Mouse (Mus musculus) CH12.LX (cell line): ENCODE measurements at regions not wholly inside any gene's neighbourhood (a gene's known extent, or its start where the extent isn't known, plus 50 kb on each side); places are given as distances from the start of the nearest gene placed in this dataset.

Experiments
- DNase-seq: peaks from one replicate; pipeline ENCODE4 v3.0.0-alpha.2; 2013; ENCODE audit errors: extremely low read depth
- H3K27ac ChIP-seq: 2 replicates; pipeline ENCODE4 v1.5.1; 2012; ENCODE audit warnings: low read depth, mild to moderate bottlenecking, control low read depth, moderate library complexity; ENCODE audit not compliant: insufficient read depth
- H3K27me3 ChIP-seq: replicated peaks from 2 replicates; pipeline ENCODE3; 2012; ENCODE audit warnings: inconsistent platforms
- H3K36me3 ChIP-seq, 2 experiments: replicated peaks in 1 of 2; 2 replicates each; pipeline versions ENCODE3 to v1.6.1; 2012; ENCODE audit warnings: inconsistent platforms in 1 of 2, low read length in 1 of 2, mild to moderate bottlenecking in 1 of 2, mixed read lengths in 1 of 2, moderate library complexity in 1 of 2; ENCODE audit not compliant: control insufficient read depth in 1 of 2, insufficient read depth in 1 of 2
- H3K4me1 ChIP-seq, 2 experiments: 2 replicates each; pipeline ENCODE4 v1.6.1; 2012; ENCODE audit warnings: inconsistent platforms in 1 of 2, moderate library complexity in 1 of 2; ENCODE audit not compliant: insufficient read depth in 2 of 2, control insufficient read depth in 1 of 2
- H3K4me2 ChIP-seq: 2 replicates; pipeline ENCODE4 v1.6.1; 2012; ENCODE audit warnings: low read depth, mild to moderate bottlenecking, control low read depth; ENCODE audit not compliant: poor library complexity, insufficient read depth, severe bottlenecking
- H3K4me3 ChIP-seq, 3 experiments: fragments of 150-350 bp in 1 of 3; sonication (generic) in 1 of 3; replicated peaks in 1 of 3; 2 replicates each; pipeline versions ENCODE3 to v1.5.1; 2011 to 2012; ENCODE audit warnings: low read depth in 2 of 3, low read length in 2 of 3, mild to moderate bottlenecking in 2 of 3, moderate library complexity in 2 of 3, control low read depth in 1 of 3, improper control_type of control experiment in 1 of 3, inconsistent platforms in 1 of 3, mixed read lengths in 1 of 3; ENCODE audit not compliant: poor library complexity in 1 of 3
- H3K79me2 ChIP-seq: replicated peaks from 2 replicates; pipeline ENCODE4 v1.6.1; 2012; ENCODE audit warnings: mild to moderate bottlenecking, moderate library complexity; ENCODE audit not compliant: control insufficient read depth, poor library complexity, insufficient read depth, severe bottlenecking; ENCODE audit errors: extremely low read depth
- H3K9ac ChIP-seq: 2 replicates; pipeline ENCODE4 v1.6.1; 2012; ENCODE audit warnings: low read depth, mild to moderate bottlenecking, control low read depth, moderate library complexity; ENCODE audit not compliant: insufficient read depth
- H3K9me3 ChIP-seq: replicated peaks from 2 replicates; pipeline ENCODE3; 2012; ENCODE audit warnings: low read length, inconsistent platforms, mixed read lengths
- BHLHE40 ChIP-seq: IDR thresholded peaks from 2 replicates; pipeline ENCODE4 v1.6.1; 2011; ENCODE audit warnings: mild to moderate bottlenecking, low read depth, low read length, improper control_type of control experiment
- ETS1 ChIP-seq: conservative IDR thresholded peaks from 2 replicates; pipeline ENCODE4 v1.6.1; 2012; ENCODE audit warnings: low read depth, mild to moderate bottlenecking, inconsistent platforms, low read length, improper control_type of control experiment, moderate library complexity
- IRF4 ChIP-seq: IDR thresholded peaks from 2 replicates; pipeline ENCODE4 v1.6.1; 2014; ENCODE audit warnings: low read depth, mild to moderate bottlenecking, inconsistent platforms, low read length, improper control_type of control experiment
- MAX ChIP-seq: IDR thresholded peaks from 2 replicates; pipeline ENCODE4 v1.6.1; 2011; ENCODE audit warnings: low read length, improper control_type of control experiment
- MAZ ChIP-seq: IDR thresholded peaks from 2 replicates; pipeline ENCODE4 v1.6.1; 2012; ENCODE audit warnings: low read depth, mild to moderate bottlenecking, inconsistent platforms, low read length, improper control_type of control experiment, moderate library complexity
- MYC ChIP-seq: IDR thresholded peaks from 2 replicates; pipeline ENCODE4 v1.6.1; 2011; ENCODE audit warnings: low read depth, mild to moderate bottlenecking, improper control_type of control experiment, low read length
- NELFE ChIP-seq: IDR thresholded peaks from 2 replicates; pipeline ENCODE4 v1.6.1; 2011; ENCODE audit warnings: low read depth, low read length, improper control_type of control experiment
- POLR2AphosphoS2 ChIP-seq: IDR thresholded peaks from 2 replicates; pipeline ENCODE4 v1.6.1; 2011; ENCODE audit warnings: low read depth, low read length, improper control_type of control experiment
- RCOR1 ChIP-seq: conservative IDR thresholded peaks from 2 replicates; pipeline ENCODE4 v1.6.1; 2012; ENCODE audit warnings: low read depth, mild to moderate bottlenecking, inconsistent platforms, low read length, improper control_type of control experiment
- TCF12 ChIP-seq: IDR thresholded peaks from 2 replicates; pipeline ENCODE4 v1.6.1; 2014; ENCODE audit warnings: low read depth, mild to moderate bottlenecking, inconsistent platforms, low read length, improper control_type of control experiment
- UBTF ChIP-seq: IDR thresholded peaks from 2 replicates; pipeline ENCODE4 v1.6.1; 2012; ENCODE audit warnings: low read depth, mild to moderate bottlenecking, inconsistent platforms, low read length, improper control_type of control experiment, moderate library complexity
- ZKSCAN1 ChIP-seq: IDR thresholded peaks from 2 replicates; pipeline ENCODE4 v1.6.1; 2012; ENCODE audit warnings: low read depth, inconsistent platforms, low read length, improper control_type of control experiment, borderline replicate concordance
- ZMIZ1 ChIP-seq: IDR thresholded peaks from 2 replicates; pipeline ENCODE4 v1.6.1; 2012; ENCODE audit warnings: low read depth, mild to moderate bottlenecking, inconsistent platforms, low read length, improper control_type of control experiment
- dilution Hi-C: fragments of 300-500 bp; cut with MboI; formaldehyde crosslinking; loops from 2 replicates; pipeline ENCODE4 v1.14.3; 2020; ENCODE audit warnings: low sequenced_read_pairs; ENCODE audit not compliant: extremely low pct_unique_long_range_greater_than_20kb, extremely low pct_ligation_motif_present
- in situ Hi-C: fragments of 300-500 bp; cut with MboI; formaldehyde crosslinking; loops from 3 replicates; pipeline ENCODE4 v1.14.3; 2019; ENCODE audit warnings: low sequenced_read_pairs, low pct_ligation_motif_present, low pct_unique_long_range_greater_than_20kb, mixed read lengths

DNA sequence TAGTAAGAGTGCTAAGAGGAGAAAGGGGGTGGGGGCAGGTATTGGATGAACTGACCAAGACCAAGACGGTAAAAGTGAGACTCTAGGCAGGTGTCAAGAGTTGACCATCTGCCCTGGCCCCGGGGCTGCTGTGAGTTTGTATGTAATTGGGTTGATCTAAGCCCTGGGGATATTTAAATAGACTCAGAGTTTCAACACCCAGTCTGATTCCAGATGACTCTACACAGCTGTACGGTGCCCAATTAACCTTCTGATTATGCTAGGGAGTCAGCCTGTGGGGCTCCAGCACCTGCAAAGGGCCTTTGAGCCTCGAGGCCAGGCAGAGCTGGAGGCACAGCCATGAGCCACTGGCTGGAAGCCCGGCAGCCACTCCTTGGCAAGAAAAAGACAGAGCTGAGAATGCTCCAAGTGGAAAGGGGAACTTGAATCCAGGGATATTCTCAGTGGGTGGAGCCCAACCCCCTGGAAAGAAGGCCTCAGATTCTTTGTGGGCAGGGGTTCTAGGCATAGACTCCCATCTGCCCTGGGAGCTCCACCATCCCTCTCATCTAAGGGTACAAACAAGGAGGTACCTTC lies 140.8 kb downstream of the Rybp start:
- Histone ChIP-seq H3K4me3 (no peak overlapping the region), H3K27ac (no peak overlapping the region), H3K9me3 (no peaks in the 10 kb centered on the region), H3K4me1 (peaks cover 24 to 89% of the 10 kb centered on the region in 2 experiments), H3K27me3 (no peaks in the 10 kb centered on the region), H3K4me2 (no peak overlapping the region), H3K9ac (no peak overlapping the region), H3K36me3 (no peaks in the 10 kb centered on the region), H3K79me2 (no peaks in the 10 kb centered on the region)
- dilution Hi-C loops (no loop called here), in situ Hi-C loops (no loop called here)
- TF ChIP-seq UBTF: no peak
- TF ChIP-seq MAX: 0 out of 2 replicates have a peak, but pooled peaks have one; percentile 21
- TF ChIP-seq ETS1: peak; percentile 59; the same call in 1 of the 2 replicates
- TF ChIP-seq POLR2AphosphoS2: no peak
- 0 out of 2 replicates have a peak, but pooled peaks have one; percentile 8 for TF ChIP-seq MAZ
- peak; percentile 28 for TF ChIP-seq BHLHE40
- peak; percentile 93 for TF ChIP-seq TCF12
- DNase-seq: peak; percentile 53

DNA sequence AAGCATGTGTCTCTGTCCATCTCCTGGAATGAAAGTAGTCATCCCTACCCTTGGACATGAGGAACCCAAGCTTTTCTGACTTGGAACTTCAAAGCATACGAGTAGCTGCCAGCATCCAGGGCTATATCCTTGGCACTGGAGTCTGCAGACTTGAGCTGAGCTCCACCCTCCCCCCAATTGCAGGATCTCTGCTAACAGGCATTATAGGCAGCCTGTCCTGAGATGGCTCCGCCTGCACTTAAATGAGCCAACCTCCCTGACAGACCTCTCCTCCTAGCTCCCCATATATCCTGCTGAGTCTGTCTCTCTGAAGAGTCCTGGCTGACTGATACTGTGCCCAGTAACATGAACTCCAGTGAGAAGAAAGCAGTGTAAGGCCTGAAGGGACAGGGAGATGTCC lies 141.4 kb downstream of the Rybp start:
- dilution Hi-C loops: no loop called here
- no peak for DNase-seq
- no peak overlapping the region for H3K4me3 ChIP-seq
- no peaks in the 10 kb centered on the region for H3K79me2 ChIP-seq
- peaks cover 24 to 86% of the 10 kb centered on the region in 2 experiments for H3K4me1 ChIP-seq
- no peak overlapping the region for H3K9ac ChIP-seq
- no peak overlapping the region for H3K4me2 ChIP-seq
- TF ChIP-seq MAX (no peak), MYC (no peak), ZKSCAN1 (no peak), UBTF (no peak), RCOR1 (no peak), NELFE (no peak), POLR2AphosphoS2 (no peak), IRF4 (no peak), ZMIZ1 (no peak)
- no peaks in the 10 kb centered on the region for H3K27me3 ChIP-seq
- H3K36me3 ChIP-seq: no peaks in the 10 kb centered on the region
- in situ Hi-C loops: no loop called here
- no peaks in the 10 kb centered on the region for H3K9me3 ChIP-seq
- H3K27ac ChIP-seq: no peak overlapping the region
